Mouse (Mus musculus) forebrain, embryonic 14.5 days (tissue): ENCODE measurements around the gene Mrps10. TPM values are rescaled to one million over a fixed set of nuclear protein-coding genes. Genes with fewer than 3 reads are reported as not detected.

ENCODE experiments used
- ATAC-seq: fragments of 200-750 bp; cut with Nextera tagmentation; 2 replicates; pipeline ENCODE4 v1.8.0; 2017; ENCODE audit warnings: mild to moderate bottlenecking, moderate library complexity
- DNase-seq: peaks from one replicate; pipeline ENCODE4 v3.0.0-alpha.2; 2015; ENCODE audit warnings: low spot score
- H3K27ac ChIP-seq: fragments of 300-500 bp; sonication (generic); 2 replicates; pipeline ENCODE4 v1.5.1; 2014; ENCODE audit warnings: low read depth, mild to moderate bottlenecking, control low read depth, low read length, moderate library complexity
- H3K27me3 ChIP-seq: fragments of 300-500 bp; sonication (generic); replicated peaks from 2 replicates; pipeline ENCODE4 v1.6.1; 2014; ENCODE audit warnings: low read length, control low read depth, mixed read lengths; ENCODE audit not compliant: control insufficient read depth, insufficient read depth
- H3K36me3 ChIP-seq: fragments of 300-500 bp; sonication (generic); 2 replicates; pipeline ENCODE4 v1.6.1; 2014; ENCODE audit warnings: low read length, control low read depth; ENCODE audit not compliant: control insufficient read depth, insufficient read depth
- H3K4me1 ChIP-seq: fragments of 300-500 bp; sonication (generic); 2 replicates; pipeline ENCODE4 v1.6.1; 2014; ENCODE audit warnings: antibody characterized with exemption, low read length, control low read depth; ENCODE audit not compliant: control insufficient read depth, insufficient read depth
- H3K4me2 ChIP-seq: fragments of 300-500 bp; sonication (generic); 2 replicates; pipeline ENCODE4 v1.6.1; 2014; ENCODE audit warnings: mild to moderate bottlenecking, control low read depth, low read length
- H3K4me3 ChIP-seq: fragments of 300-500 bp; sonication (generic); 2 replicates; pipeline ENCODE4 v1.5.1; 2014; ENCODE audit warnings: low read depth, low read length, control low read depth
- H3K9ac ChIP-seq: fragments of 300-500 bp; sonication (generic); 2 replicates; pipeline ENCODE4 v1.6.1; 2014; ENCODE audit warnings: mild to moderate bottlenecking, low read length, control low read depth, moderate library complexity
- H3K9me3 ChIP-seq: fragments of 300-500 bp; sonication (generic); replicated peaks from 2 replicates; pipeline ENCODE4 v1.6.1; 2016; ENCODE audit warnings: low read length, control low read depth, mixed read lengths; ENCODE audit not compliant: control insufficient read depth
- WGBS: fragments of 180-500 bp; shearing (Covaris S2); extraction: QIAGEN DNeasy Blood & Tissue Kit; methylation state at CpG from one replicate; pipeline ENCODE4 v1.1.7; 2014; 5-methylcytosine and 5-hydroxymethylcytosine counted together
- polyA plus RNA-seq: library from polyadenylated mRNA; unstranded; fragments of >200 nt; fragmentation: Nextera tagmentation; extraction: Ambion mirVana; gene quantifications from 2 replicates; pipeline ENCODE4 v1.2.1, GENCODE M21; 2014

Mrps10 gene
- 73.8 and 94.0 TPM in 2 replicates for polyA plus RNA-seq

DNA sequence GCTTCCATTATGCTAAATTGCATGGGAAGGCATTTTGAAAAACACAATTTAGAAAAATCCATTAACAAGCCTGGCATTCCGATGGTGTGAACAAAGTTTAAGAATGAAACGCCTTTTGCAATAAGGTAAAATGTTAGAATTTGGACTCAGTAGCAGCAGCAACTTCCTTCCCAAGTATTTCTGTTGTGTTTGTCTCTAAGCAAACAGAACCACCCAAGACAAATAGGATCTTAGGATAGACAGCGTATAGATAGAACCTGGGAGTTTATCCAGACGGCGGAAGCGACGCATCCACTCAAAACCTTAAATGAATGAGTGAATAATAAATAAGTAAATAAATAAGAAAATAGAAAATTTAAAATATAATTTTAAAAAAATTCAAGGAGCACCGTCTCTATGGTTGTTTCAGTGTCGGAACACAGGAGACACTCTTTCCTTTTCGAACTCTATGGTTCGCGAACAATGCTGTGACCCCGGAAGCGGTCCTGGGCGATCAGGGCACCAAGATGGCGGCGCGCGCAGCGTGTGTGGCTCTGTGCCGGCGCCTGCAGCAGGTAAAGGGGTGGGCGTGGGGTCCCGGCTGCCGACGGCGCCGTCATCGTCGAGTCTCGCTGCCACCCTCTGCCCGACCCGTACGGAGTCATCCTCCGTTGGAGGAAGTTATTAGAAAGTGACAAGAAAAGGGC lies at the start of gene Mrps10:
Gene Mrps10, plus strand, starts transcription at position 487 of the 686 bp plus-strand sequence.
- Histone ChIP-seq H3K9me3 (no peaks in the 10 kb centered on the region), H3K4me3 (peak within 1 kb of the TSS; percentile 54), H3K27me3 (peaks cover 3% of the 10 kb centered on the region; the same call in 1 of the 2 replicates), H3K27ac (peak within 1 kb of the TSS; percentile 52; the same call in 1 of the 2 replicates), H3K36me3 (peaks cover 12% of the 10 kb centered on the region), H3K4me1 (0 out of 2 replicates have a peak, but pooled peaks cover 6% of the 10 kb centered on the region), H3K9ac (peak within 1 kb of the TSS; percentile 52), H3K4me2 (peak within 1 kb of the TSS; percentile 84)
- WGBS, result 3% methylated on average over 35 of the region's 35 CpGs
- peak; percentile 96 for ATAC-seq
- DNase-seq, result peak; percentile 97

DNA sequence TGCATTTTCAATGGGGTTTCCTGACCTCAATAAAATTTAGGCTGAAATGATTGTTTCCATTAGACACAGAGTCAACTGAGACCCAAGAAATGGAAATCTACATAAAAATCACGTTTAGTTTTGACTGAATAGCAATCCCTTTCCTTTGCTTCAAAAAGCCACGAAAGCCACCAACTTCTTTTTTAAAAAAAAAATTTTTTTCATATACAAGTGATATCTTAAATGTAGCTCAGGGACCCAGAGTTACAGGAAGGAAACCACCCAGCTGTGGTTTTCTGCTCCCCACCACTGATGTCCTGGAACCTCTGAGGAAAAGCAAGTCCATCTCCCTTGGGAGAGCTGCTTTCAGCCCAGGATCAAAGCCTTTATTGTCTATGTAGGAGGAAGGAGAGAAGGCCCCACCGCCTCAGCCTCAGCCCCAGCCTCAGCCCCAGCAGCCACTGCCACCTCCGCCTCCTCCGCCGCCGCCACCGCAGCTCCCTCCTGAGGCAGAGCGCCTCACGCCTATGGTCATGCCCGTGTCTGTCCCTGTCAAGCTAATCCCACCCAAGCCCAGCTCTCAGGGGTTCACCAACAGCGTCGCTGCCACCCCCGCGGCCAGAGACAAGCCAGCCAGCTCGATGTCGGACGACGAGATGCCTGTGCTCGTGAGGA lies 49.6 kb upstream of the Mrps10 start:
- Histone ChIP-seq H3K27ac (no peak overlapping the region), H3K4me1 (no peaks in the 10 kb centered on the region), H3K4me2 (no peak overlapping the region), H3K36me3 (peaks cover 36% of the 10 kb centered on the region), H3K9ac (no peak overlapping the region), H3K9me3 (no peaks in the 10 kb centered on the region), H3K27me3 (no peaks in the 10 kb centered on the region), H3K4me3 (no peak overlapping the region)
- DNase-seq, result no peak
- no peak for ATAC-seq
- 81% methylated on average over 20 of the region's 20 CpGs for WGBS

DNA sequence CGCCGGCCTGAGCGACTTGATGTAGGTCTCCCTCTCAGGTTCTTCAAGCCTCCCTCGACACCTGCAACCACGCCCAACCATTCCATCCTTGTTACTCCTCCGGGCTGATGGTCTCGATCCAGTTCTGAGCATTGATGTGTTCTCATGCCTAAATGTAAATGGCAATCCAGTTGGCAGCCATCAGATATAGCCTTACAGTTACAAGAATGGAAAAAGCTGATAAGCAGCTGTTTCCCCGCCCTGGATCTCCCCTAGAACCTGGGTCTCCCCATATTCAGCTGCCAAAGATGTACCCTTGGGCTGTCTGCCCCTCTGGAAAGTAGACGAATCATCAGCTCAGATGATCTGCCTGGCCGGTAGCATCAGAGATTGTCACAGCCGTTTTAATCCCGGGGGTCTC lies 48.9 kb upstream of the Mrps10 start:
- no peaks in the 10 kb centered on the region for H3K4me1 ChIP-seq
- ATAC-seq, result no peak
- no peaks in the 10 kb centered on the region for H3K9me3 ChIP-seq
- H3K27ac ChIP-seq, result no peak overlapping the region
- H3K27me3 ChIP-seq, result no peaks in the 10 kb centered on the region
- peaks cover 29% of the 10 kb centered on the region for H3K36me3 ChIP-seq
- H3K4me3 ChIP-seq, result no peak overlapping the region
- 97% methylated on average over 12 of the region's 12 CpGs for WGBS
- H3K9ac ChIP-seq, result no peak overlapping the region
- DNase-seq, result no peak
- no peak overlapping the region for H3K4me2 ChIP-seq

DNA sequence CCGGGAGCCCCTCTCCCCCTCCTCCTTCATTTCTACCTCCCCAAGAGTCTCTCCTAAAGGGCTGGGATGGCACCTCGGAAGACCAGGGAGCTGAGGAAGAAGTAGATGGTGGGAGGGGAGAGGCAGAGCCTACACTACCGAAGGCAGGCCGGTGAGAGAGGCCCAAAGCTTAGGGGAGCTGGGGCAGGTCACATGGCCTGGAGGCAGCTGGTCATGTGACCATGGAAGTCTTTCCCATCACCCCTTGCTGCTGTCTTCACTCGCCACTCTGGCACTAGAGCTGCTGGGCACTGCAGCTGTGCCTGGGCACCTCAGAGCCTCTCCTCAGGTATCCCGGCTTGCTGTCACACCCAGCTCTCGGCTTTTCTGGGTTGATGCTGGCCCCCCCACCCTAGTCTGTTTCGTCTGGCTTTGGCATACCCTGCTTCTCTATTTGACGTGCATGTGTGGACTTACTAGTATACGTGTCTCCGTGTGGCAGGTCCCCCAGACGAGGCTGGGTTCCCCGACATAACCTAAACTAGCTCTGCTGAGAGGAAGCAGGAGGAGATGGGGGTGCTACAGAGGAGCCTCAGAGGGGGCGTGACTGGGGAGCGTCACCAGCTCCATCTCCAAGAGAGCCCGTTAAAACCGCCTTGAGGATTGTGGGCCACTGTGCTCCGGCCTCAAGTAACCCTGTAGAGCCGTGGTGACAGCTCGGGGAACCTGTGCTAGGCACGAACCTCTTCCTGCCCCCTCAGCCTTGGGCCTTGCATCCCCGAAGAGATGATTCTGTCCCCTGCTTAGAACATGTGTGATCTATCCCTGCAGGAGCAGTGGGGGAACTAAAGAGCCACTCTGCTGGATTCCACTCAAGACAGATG lies 46.3 kb upstream of the Mrps10 start:
- H3K36me3 ChIP-seq, result peaks cover 32% of the 10 kb centered on the region

DNA sequence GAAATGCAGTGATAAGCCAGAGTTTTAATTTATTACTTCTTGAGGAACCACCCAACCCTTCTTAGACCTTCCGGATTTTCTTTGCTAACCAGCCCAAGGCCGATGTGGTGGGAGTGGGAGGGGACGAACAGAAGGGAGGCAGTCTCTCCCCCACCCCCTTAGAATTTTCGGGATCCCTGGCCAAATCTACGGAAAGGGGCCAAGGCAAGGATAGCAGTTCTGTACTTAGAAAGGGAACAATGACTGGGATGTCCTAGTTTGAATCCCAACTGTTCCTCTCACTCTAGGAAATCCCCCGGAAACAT lies 45.7 kb upstream of the Mrps10 start:
- Histone ChIP-seq H3K4me3 (no peak overlapping the region), H3K36me3 (peaks cover 33% of the 10 kb centered on the region), H3K27ac (no peak overlapping the region), H3K9me3 (no peaks in the 10 kb centered on the region), H3K4me2 (no peak overlapping the region), H3K4me1 (no peaks in the 10 kb centered on the region), H3K9ac (no peak overlapping the region), H3K27me3 (no peaks in the 10 kb centered on the region)
- no peak for DNase-seq
- no peak for ATAC-seq
- 93% methylated on average over 6 of the region's 6 CpGs for WGBS

More for the DNA sequence above, 46.3 kb upstream of the Mrps10 start:
- Histone ChIP-seq H3K27me3 (no peaks in the 10 kb centered on the region), H3K4me1 (no peaks in the 10 kb centered on the region), H3K27ac (no peak overlapping the region), H3K4me2 (no peak overlapping the region), H3K9me3 (no peaks in the 10 kb centered on the region), H3K4me3 (no peak overlapping the region), H3K9ac (no peak overlapping the region)
- DNase-seq, result no peak
- WGBS, result 87% methylated on average over 22 of the region's 22 CpGs
- ATAC-seq, result no peak

DNA sequence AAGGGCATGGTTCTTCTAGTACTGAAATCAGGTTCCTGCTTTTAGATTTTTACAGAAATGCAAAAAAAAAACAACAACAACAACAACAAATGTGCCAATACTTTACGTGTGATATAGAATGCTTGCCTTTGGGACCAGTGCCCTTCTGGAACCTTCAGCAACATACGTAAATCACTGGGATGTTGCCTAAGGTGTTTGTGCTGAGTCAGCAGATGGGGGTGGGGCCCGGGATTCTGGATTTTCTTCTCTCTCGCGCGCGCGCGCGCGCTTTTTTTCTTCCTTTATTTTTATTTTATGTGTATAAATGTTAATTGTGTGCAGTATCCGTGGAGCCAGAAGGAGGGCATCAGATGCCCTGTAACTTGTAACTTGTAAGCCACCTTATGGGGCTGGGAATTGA lies 41.1 kb upstream of the Mrps10 start:
- Histone ChIP-seq H3K4me2 (no peak overlapping the region), H3K9me3 (no peaks in the 10 kb centered on the region), H3K4me1 (no peaks in the 10 kb centered on the region), H3K9ac (no peak overlapping the region), H3K4me3 (no peak overlapping the region), H3K27ac (no peak overlapping the region), H3K27me3 (no peaks in the 10 kb centered on the region), H3K36me3 (peaks cover 56% of the 10 kb centered on the region)
- WGBS, result 93% methylated on average over 12 of the region's 12 CpGs
- ATAC-seq (no peak), DNase-seq (no peak)

DNA sequence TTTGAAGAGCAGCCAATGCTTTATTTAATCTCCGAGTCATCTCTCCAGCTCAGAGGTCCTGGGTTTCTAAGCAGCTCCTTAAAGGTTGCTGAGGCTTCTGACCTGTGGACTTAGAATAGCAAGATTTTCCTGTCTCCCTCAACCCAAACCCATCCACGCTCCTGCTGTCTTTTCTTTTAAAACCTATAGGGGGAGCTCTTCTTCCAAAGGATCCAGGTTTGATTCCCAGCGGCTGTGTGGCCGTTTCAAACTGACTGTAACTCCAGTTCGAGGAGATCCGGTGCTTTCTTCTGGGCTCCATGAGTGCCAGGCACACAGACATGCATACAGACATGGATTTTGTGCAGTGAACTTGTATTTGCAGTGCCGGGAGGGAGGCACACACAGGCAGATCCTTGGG lies 40.7 kb upstream of the Mrps10 start:
- Histone ChIP-seq H3K4me3 (no peak overlapping the region), H3K9ac (no peak overlapping the region), H3K27ac (no peak overlapping the region), H3K4me2 (no peak overlapping the region), H3K36me3 (peaks cover 52% of the 10 kb centered on the region), H3K4me1 (no peaks in the 10 kb centered on the region), H3K9me3 (no peaks in the 10 kb centered on the region), H3K27me3 (no peaks in the 10 kb centered on the region)
- 65% methylated on average over 7 of the region's 7 CpGs for WGBS
- DNase-seq (peak; percentile 33), ATAC-seq (no peak)

DNA sequence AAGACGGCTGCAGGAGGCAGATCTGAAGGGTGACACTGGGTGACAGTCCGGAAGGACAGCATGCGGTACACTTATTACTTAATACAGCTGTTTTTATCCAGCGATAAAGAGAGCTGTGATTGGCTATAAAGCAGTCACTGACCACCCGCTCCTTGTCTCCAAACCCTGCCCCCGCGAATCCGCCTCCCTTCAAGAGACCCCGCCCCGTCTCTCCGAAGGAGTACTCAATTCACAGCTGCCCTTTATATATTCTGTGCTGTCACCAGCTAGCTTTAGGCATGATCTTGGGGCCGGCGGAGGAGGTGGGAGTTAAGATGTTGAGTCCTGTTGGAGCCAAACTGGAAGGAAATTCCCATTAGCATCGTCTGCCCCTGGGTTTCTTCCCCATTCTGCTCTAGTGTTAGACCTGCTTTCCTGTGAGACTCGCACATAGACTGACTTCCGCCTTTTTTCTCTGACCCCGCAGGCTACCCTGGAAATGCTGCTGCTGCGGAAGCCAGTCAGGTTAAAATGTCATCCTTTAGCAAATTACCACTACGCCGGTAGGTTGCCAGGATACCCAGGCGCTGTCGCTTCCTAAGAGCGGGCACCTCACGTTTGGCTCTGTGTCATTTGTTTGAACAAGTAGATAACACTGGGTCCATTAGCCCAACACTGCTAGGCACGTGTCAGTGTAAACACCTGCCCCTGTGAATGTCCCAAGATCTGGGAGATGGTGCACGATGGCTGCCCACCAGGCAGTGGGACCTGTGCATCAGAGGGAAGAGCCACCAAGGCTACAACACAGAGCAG lies 39.9 kb upstream of the Mrps10 start:
- peaks cover 45% of the 10 kb centered on the region for H3K36me3 ChIP-seq
- DNase-seq, result no peak
- no peak for ATAC-seq
- H3K4me1 ChIP-seq, result peaks cover 5% of the 10 kb centered on the region
- no peak overlapping the region for H3K27ac ChIP-seq
- no peak overlapping the region for H3K4me2 ChIP-seq
- 91% methylated on average over 26 of the region's 26 CpGs for WGBS
- H3K9me3 ChIP-seq, result no peaks in the 10 kb centered on the region
- H3K9ac ChIP-seq, result no peak overlapping the region
- H3K4me3 ChIP-seq, result no peak overlapping the region
- no peaks in the 10 kb centered on the region for H3K27me3 ChIP-seq
